Mouse (Mus musculus): ENCODE measurements around the gene Mpdu1.

Mpdu1 gene

GRCm38 (mm10) chr11:69692196-69692811, 29.9 kb upstream of the Mpdu1 start:
- DNase-seq (ENCODE audit: low spot score) = no peak

GRCm38 (mm10) chr11:69689891-69690290, 27.4 kb upstream of the Mpdu1 start:
- no peak for DNase-seq (ENCODE audit: low spot score)

DNA sequence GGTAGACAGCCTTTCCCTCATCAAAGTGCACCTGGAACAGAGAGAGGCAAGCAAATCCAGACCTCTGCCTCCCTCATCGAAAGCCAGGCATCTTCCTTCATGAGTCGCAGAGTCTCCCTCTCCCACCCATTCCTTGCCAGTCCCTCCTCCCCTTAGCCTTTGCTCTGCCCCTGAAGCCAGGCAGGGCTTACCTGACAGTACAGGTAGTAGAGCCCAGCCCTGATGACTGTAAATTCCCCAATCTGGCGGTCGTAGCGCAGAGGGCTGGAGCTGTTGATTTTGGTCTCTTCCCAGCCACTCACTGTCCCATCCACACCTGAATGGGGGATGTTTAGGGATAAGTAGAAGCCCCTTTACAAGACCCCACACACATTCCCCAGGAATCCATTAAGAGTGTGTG, 24.6 kb upstream of the Mpdu1 start:
- DNase-seq (ENCODE audit: low spot score) = no peak

GRCm38 (mm10) chr11:69686377-69686776, 23.9 kb upstream of the Mpdu1 start:
- no peak for DNase-seq (ENCODE audit: low spot score)

DNA sequence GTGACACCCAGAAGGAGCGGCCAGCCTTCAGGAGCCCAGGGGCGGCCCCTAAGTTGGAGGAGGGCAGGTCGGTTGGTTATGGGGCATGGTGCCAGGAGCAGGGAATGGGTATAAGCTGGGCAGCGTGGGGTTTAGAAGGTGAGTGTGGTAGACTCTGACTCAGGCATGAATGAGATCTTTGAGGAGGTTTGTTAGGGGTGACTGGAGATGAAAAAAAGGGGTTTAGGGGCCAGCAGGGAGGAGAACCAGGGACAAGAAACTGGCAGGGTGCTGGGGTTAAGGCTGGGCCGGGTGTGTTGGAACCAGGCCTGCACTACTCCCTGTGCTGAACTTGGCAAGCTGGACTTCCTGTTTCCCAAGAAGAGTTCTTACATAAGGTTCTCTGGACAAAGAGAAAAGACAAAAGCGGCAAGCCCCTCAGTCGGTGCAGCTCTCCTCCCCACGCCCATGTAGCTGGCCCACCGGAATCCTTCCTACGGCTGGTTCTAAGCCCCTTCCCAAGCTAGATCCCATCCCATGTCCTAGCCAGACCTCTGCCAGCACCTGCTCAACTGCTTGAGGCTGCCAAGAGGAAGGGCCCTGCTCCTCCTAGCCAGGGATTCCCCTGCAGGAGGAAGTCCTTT, 23.2 kb upstream of the Mpdu1 start, which contains the start of gene Tnfsf13:
Gene Tnfsf13 (minus strand): TSS at position 259 of the 623 bp plus-strand sequence.
- DNase-seq (ENCODE audit: low spot score) = no peak

GRCm38 (mm10) chr11:69684936-69685335, 22.5 kb upstream of the Mpdu1 start:
- no peak for DNase-seq (ENCODE audit: low spot score)

- no peak for DNase-seq (ENCODE audit: low spot score)
These were observed 21.8 kb upstream of the Mpdu1 start for GRCm38 (mm10) chr11:69684128-69684745.

- no peak for DNase-seq (ENCODE audit: low spot score)
These were observed 21.1 kb upstream of the Mpdu1 start for GRCm38 (mm10) chr11:69683576-69683975.

DNA sequence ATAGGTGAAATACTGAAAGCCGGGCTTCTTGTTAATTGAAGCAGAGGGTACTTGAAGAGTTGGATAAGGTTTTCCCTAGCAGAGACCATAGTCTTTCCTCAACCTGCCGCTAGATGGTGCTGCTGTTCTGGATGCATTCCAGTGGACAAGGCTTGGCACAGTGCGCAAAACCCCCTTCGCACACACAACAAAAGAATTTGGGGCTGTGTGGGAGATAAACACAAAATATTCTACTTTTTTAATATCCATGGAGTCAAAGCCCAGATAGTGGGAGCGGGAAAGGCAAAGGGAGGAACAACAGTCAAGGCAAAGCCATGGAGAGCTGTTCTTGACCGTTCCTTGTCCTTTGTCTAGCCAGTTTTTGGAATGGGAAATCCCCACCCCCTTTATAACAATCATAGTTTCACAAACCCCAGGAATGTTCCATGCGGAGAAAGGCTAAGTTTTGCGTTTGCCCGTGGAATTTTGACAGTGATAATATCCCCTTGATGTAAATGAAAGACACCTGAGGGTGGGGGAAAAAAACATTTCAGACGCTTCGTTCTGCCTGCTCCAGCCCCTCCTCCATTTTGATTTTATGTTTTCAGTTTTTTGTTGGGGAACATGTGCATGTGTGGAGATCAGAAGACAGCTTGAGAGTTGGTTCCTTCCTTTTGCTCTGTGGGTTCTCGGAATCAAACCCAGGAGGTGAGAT, 20.5 kb upstream of the Mpdu1 start:
- DNase-seq (ENCODE audit: low spot score) = peak; percentile 97

DNA sequence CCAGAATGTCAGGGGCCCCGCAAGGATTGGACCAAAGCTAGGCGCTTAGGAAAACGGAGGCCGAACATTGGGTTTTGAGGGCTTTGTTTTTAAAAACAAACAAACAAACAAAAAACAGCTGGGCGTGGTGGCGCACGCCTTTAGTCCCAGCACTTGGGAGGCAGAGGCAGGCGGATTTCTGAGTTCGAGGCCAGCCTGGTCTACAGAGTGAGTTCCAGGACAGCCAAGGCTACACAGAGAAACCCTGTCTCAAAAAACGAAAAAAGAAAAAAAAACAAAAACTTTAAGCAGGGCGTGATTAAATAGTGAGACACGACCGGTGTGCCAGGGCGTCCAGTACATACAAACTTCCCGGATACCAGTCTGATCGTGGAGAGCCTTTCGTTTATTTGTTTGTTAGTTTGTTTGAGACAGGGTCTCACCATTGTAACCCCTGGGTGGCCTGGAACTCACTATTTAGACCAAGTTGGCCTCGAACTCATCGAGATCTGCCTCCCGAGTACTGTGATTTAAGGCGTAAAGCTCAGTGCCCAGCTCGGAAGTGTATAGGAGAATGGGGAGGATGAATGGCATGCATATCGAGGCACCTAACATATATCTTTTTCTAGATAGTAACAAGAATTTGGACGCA, 19.9 kb upstream of the Mpdu1 start:
- DNase-seq (ENCODE audit: low spot score) = peak; percentile 41

DNA sequence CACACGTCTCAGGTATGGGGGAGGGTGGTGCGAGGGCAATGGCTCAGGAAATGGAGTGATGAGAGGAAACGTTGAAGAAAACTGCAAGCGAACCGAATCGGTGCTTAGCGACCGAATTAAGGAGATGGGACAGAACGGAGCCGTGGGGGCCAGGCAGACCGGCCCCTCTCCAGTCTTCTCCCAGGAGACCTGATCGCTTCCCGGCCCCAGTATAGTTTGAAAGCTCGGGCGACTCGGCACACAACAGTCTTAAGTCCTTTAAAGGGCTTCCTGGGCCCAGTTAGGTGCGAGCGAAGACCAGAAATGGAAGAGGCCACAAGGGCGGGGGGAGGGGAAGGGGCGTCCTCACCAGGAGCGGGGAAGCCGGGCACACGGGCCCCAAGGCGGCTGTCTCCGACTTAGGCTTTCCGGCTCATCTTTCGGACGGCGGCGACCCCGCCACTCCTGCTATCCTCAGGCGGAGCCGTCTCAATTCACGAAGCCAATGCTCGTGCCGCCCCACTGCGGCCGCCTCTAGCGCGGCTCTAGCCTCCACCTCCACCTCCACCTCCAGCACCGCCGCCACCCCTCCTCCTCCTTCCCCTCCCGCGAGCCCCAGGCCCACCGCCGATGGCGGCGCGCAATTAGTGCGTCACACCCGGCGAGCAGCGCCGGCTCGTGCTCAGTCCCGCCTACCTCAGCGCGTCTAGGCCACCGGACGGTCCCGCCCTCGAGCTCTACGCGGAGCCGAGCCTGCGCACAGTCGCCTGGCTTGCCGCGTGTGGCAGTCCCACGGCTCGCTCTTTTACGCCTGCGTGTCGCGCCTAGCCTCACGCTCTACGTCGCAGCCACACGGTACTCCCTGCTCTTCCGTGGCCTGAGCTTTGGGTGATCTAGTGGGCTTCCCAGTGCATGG, 19.1 kb upstream of the Mpdu1 start, which contains the start of gene Senp3:
Gene Senp3 (minus strand): TSS at position 771 of the 895 bp plus-strand sequence.
- peak; percentile 99 for DNase-seq (ENCODE audit: low spot score)

GRCm38 (mm10) chr11:69680136-69680855, 17.9 kb upstream of the Mpdu1 start:
- DNase-seq (ENCODE audit: low spot score) = no peak

DNA sequence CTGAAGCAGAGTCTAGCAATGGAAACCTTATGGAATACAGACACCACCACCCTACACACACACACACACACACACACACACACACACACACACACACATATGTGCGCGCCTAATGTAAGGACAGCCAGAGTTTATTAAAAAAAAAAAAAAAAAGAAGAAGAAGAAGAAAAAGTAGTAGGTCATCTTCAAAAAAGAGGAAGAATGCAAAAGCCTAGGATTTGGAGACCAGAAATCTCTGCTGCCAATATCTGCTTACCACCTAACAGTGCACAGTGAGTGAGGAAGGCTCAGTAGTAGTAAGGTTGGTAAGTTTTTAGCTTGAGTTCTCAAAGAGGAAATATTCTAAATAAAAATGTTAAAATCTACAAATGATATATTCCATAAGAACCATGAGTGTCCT, 16.7 kb upstream of the Mpdu1 start:
- no peak for DNase-seq (ENCODE audit: low spot score)

DNA sequence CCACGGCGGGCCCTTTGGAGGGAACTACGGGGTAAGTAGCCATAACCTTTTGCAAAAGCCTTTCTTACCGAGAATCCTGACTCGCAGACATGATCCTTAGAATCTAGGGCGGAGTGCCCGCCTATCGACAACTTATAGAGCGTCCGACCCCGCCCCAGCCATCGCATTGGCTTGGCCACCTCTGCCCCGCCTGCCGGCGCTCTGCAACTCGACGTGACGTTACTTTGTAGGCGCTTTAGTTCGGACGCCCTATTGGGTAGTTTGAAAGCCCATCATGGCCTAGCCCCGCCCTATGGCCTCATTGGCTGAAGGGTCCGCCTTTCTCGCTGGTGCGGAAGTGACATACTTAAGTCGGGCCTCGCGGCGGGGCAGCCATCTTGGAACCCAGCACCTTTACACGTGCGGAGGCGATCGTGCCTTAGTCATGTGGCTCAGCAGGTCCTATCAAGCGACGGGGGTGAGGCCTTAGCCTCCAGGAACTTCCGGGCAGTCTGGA, 9.8 kb upstream of the Mpdu1 start, which contains the start of gene Eif4a1:
Gene Eif4a1 (minus strand): TSS at position 213 of the 496 bp plus-strand sequence.
- peak; percentile 100 for DNase-seq (ENCODE audit: low spot score)

- no peak for DNase-seq (ENCODE audit: low spot score)
These were observed 9.3 kb upstream of the Mpdu1 start for GRCm38 (mm10) chr11:69671726-69672124.

DNA sequence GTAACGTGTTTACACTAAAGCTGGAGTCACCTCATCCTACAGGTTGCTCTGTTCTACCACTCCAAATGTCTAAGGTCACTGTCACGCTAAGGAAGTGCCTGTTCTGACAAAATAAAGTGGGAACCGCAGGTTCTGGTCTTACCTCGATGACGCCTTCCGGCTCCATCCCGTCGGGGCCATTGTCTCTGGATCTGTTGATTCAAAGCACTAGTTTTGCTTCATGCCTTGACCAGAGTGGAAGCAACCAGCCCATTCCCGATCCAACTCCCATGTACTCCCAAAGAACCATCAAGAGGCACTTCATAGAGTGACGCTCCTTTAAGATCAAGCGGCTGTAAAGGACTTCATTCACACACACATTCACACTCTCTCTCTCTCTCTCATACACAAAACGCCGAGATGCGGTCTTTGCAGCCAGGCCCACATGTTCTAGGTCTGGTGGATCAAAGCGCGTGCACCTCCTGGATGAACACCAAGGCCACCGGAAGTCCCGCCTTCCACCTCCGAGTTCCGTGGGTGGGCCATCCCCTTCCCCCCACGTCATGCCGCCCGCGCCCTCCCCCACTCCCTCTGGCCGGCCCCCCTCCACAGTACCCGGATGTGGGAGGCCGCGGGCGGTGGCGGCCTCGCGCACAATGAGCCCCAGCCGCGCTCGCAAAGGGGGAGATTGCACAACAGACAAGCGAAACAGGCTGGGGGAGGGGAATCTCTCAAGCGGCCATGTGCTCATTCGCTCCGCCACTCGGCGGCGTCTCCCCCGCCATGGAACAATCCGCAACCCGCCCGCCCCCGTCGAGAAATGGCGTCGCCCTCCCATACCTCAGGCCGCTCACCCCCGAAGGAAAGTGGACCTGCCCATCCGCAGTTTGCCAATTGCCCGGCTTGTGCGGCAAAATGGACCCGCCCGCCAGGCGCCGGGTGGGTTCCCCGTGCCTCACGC, 8.6 kb upstream of the Mpdu1 start:
- DNase-seq (ENCODE audit: low spot score) = peak; percentile 94

- DNase-seq (ENCODE audit: low spot score) = no peak
These were observed 4.2 kb upstream of the Mpdu1 start for GRCm38 (mm10) chr11:69666665-69667005.

DNA sequence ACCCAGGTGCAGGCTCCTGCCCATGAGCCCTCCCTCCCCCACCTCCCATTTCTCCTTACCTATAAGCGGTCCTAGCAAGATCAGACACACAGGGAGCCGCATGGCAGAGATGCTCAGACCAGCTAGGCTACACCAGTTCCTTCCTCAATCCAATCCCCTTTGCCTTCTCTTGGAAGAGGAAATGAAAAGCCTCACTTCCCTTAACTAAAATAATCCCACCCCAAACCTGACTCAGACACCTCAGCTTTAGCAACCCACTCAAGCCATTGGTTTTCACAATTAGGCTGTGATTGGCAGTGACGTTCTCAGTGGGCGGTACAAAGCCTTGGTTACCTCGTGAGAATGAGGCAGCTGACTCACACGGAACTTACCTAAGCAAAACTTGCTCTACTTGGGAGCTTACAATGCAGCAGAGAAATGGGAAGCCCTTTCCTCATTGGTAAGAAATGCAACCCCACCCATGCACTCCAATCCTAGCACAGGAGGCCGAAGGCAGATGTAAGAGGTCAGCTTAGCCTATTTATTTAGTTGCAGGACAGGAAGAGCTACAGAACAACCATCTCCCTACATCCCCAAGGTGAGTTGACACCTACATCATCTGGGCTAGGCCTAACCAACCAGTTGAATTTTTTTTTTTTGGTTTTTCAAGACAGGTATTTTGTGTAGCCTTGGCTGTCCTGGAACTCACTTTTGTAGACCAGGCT, 3.7 kb upstream of the Mpdu1 start, which contains the start of gene Cd68:
Gene Cd68 (minus strand): TSS at position 193 of the 704 bp plus-strand sequence.
- DNase-seq (ENCODE audit: low spot score) = peak; percentile 77
